Mouse (Mus musculus): ENCODE measurements around the gene Serac1. TPM values are rescaled to one million over a fixed set of nuclear protein-coding genes. Genes with fewer than 3 reads are reported as not detected.

The Serac1 gene
- polyA plus RNA-seq, 1 experiment from 2014 or later = 7.9 TPM

GRCm38 (mm10) chr17:5994606-5995005 lies 84.9 kb downstream of the Serac1 start:
- H3K4me1 ChIP-seq (ENCODE audit: control insufficient read depth, insufficient read depth, low read length) = no peaks in the 10 kb centered on the region
- ATAC-seq (ENCODE audit: low FRiP score) = no peak
- WGBS = 83% methylated on average over 6 of the region's 6 CpGs

DNA sequence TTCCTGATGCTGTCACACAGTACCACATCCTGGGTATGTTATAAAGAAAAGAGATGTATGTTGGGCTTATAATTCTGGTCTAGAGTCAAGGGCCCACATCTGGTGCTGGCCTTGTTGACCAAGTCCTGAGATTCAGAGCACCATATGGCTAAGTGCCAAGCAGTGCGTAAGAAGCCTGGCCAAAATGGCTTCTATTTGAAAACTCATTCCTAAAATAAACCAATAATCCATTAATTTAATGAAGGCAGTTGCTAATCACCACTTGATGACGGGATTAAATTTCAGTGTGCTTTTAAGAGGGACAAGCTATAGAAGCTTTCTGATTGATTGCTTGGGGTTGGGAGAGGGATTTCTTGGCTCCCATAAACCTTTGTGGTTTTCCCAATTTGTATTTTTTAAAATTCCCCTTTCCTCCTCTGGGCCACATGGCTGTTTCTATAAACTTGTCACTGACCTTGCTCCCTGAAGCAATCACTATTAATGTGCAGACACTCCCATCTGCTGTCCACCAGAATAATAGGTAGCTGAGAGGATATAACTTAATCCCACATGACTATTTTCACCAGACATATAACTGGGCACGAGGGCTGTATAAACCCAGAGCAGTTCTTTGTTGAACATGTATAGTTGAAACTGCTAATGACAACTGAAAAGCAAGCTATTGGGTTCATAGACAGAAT lies 85.8 kb downstream of the Serac1 start:
- 83% methylated on average over 3 of the region's 3 CpGs for WGBS
- no peaks in the 10 kb centered on the region for H3K9me3 ChIP-seq (ENCODE audit: control insufficient read depth, low read length)

More at GRCm38 (mm10) chr17:5994606-5995005, 84.9 kb downstream of the Serac1 start:
- Histone ChIP-seq H3K27ac (ENCODE audit: low read depth, low read length) (no peak overlapping the region), H3K27me3 (ENCODE audit: control insufficient read depth, insufficient read depth, low read length) (no peaks in the 10 kb centered on the region), H3K4me2 (no peak overlapping the region), H3K9ac (ENCODE audit: low read length) (no peak overlapping the region), H3K9me3 (ENCODE audit: control insufficient read depth, low read length) (no peaks in the 10 kb centered on the region), H3K4me3 (ENCODE audit: low read depth, low read length) (no peak overlapping the region), H3K36me3 (ENCODE audit: control insufficient read depth, insufficient read depth, low read length) (no peaks in the 10 kb centered on the region)
- no peak for DNase-seq (ENCODE audit: low spot score, missing footprints)

DNA sequence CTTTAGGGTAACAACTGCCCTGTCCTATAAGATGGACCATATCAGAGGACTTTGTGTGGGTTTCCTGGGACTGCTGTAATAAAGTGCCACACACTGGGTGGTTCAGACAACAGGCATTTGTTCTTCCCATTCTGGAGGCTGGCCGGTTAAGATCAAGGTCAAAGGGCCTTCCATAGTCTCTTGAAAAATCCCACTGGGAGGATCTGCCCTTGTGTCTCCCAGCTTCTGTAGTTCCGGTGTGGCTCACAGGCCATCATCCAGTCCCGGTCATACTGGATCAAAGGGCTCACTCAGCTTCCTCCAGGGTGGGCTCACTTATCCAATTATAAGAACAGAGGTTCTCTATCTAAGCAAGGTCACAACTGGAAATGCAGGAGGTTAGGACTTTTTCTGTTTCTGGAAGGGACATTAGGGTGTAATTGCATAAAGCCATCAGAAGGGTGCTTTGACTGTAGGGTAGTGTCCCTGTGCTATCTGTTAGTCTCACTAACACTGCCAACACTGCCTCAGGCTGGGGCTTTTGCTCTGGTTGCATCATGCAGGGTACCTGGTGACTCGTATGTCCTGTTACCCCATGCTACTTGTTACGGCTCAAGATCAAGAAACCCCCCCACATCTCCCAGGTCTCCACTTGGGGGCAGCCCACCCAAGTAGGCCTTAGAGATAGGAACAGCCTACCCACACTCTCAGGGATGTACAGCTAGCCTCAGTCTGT lies 86.5 kb downstream of the Serac1 start:
- Histone ChIP-seq H3K9me3 (ENCODE audit: control insufficient read depth, low read length) (no peaks in the 10 kb centered on the region), H3K9ac (ENCODE audit: low read length) (no peak overlapping the region), H3K4me3 (ENCODE audit: low read depth, low read length) (no peak overlapping the region), H3K4me2 (no peak overlapping the region), H3K27me3 (ENCODE audit: control insufficient read depth, insufficient read depth, low read length) (no peaks in the 10 kb centered on the region), H3K36me3 (ENCODE audit: control insufficient read depth, insufficient read depth, low read length) (no peaks in the 10 kb centered on the region), H3K4me1 (ENCODE audit: control insufficient read depth, insufficient read depth, low read length) (peaks cover 3% of the 10 kb centered on the region), H3K27ac (ENCODE audit: low read depth, low read length) (no peak overlapping the region)
- ATAC-seq (ENCODE audit: low FRiP score) = no peak
- WGBS = 72% methylated on average over 5 of the region's 5 CpGs
- DNase-seq (ENCODE audit: low spot score, missing footprints) = peak; percentile 45

More for the DNA sequence above, 85.8 kb downstream of the Serac1 start:
- Histone ChIP-seq H3K4me1 (ENCODE audit: control insufficient read depth, insufficient read depth, low read length) (no peaks in the 10 kb centered on the region), H3K36me3 (ENCODE audit: control insufficient read depth, insufficient read depth, low read length) (no peaks in the 10 kb centered on the region), H3K27me3 (ENCODE audit: control insufficient read depth, insufficient read depth, low read length) (no peaks in the 10 kb centered on the region), H3K27ac (ENCODE audit: low read depth, low read length) (no peak overlapping the region), H3K4me2 (no peak overlapping the region), H3K9ac (ENCODE audit: low read length) (no peak overlapping the region), H3K4me3 (ENCODE audit: low read depth, low read length) (no peak overlapping the region)
- DNase-seq (ENCODE audit: low spot score, missing footprints) (no peak), ATAC-seq (ENCODE audit: low FRiP score) (no peak)

Other genes starting within 250 kb of the Serac1 start
- gene Snx9, start 238.4 kb downstream of the Serac1 start, polyA plus RNA-seq (2014; fragmentation: Nextera tagmentation; extraction: Ambion mirVana) = 16.7 and 21.7 TPM in 2 replicates
- gene Synj2, start 138.5 kb downstream of the Serac1 start, polyA plus RNA-seq (2014; fragmentation: Nextera tagmentation; extraction: Ambion mirVana) = 0.74 and 0.91 TPM in 2 replicates
- 169 and 171 TPM in 2 replicates for gene Gtf2h5, start within 50 bp of the Serac1 start, polyA plus RNA-seq (2014; fragmentation: Nextera tagmentation; extraction: Ambion mirVana)
- gene Tulp4, start 26.7 kb upstream of the Serac1 start, polyA plus RNA-seq (2014; fragmentation: Nextera tagmentation; extraction: Ambion mirVana) = 97.4 and 104 TPM in 2 replicates
- 22.2 and 25.6 TPM in 2 replicates for gene Tmem181a, start 177.1 kb upstream of the Serac1 start, polyA plus RNA-seq (2014; fragmentation: Nextera tagmentation; extraction: Ambion mirVana)
- gene Dynlt1a, start 237.8 kb upstream of the Serac1 start, polyA plus RNA-seq (2014; fragmentation: Nextera tagmentation; extraction: Ambion mirVana) = 32.0 and 32.1 TPM in 2 replicates

Measured in midbrain, embryonic 11.5 days (tissue).